Comparison of ENCODE assay signal across 41 mouse cellular contexts in the genomic region with DNA sequence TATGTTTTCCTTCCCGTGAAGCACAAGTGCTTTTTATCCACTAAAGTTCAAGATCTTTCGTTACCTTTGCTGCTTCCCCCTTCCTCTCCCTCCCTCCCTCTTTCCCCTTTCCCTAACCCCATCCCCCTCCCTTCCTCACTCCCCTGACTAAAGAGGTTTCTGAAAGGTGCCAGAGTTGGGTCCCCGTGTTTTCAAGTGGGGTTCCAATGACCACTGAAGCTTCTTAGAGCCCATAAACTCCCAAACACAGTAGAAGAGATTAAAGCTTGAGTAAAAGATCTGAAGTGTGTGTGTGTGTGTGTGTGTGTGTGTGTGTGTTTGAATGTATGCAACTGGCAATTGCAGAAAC. TPM values are rescaled to one million over a fixed set of nuclear protein-coding genes. Genes with fewer than 3 reads are reported as not detected.
DNase-seq lines count a peak whose midpoint lies in the region; ATAC-seq lines count a peak whose summit lies in the region.
"Had no signal": no experiment of that assay in that cellular context is flagged by ENCODE, and none has a peak within 500 bp of the region (broad histone marks: within the 10 kb centered on the region; RNA-seq: fewer than 3 reads in every experiment).

No protein-coding gene starts in this region.

- H3K9ac ChIP-seq in forebrain, embryonic 11.5 days (ENCODE audit: low read length) = no peak overlapping the region
- H3K9ac ChIP-seq in forebrain, embryonic 13.5 days = no peak overlapping the region
- no peak overlapping the region for H3K9ac ChIP-seq in neural tube, embryonic 11.5 days (ENCODE audit: low read length)
- H3K9ac ChIP-seq in limb, embryonic 12.5 days (replicated peaks) = peak overlapping the region; percentile 99
- H3K9ac ChIP-seq in neural tube, embryonic 15.5 days (replicated peaks) = no peak overlapping the region
- H3K9ac ChIP-seq: embryonic facial prominence, embryonic 13.5 days; hindbrain, embryonic 14.5 days; liver, embryonic 13.5 days had no signal

- H3K4me2 ChIP-seq in forebrain, embryonic 11.5 days (ENCODE audit: low read depth, low read length, severe bottlenecking) = no peak overlapping the region
- H3K4me2 ChIP-seq in forebrain, embryonic 13.5 days = no peak overlapping the region
- peak overlapping the region; percentile 7; the same call in 1 of the 2 replicates for H3K4me2 ChIP-seq in neural tube, embryonic 11.5 days (ENCODE audit: low read depth)
- peak overlapping the region; percentile 74 for H3K4me2 ChIP-seq in limb, embryonic 12.5 days
- H3K4me2 ChIP-seq in neural tube, embryonic 15.5 days = no peak overlapping the region

- H3K27me3 ChIP-seq in forebrain, embryonic 11.5 days (ENCODE audit: control insufficient read depth, insufficient read depth, low read length) = peaks cover 95% of the 10 kb centered on the region
- peaks cover 97% of the 10 kb centered on the region for H3K27me3 ChIP-seq in forebrain, embryonic 13.5 days
- H3K27me3 ChIP-seq in neural tube, embryonic 11.5 days (ENCODE audit: control insufficient read depth, insufficient read depth, low read length) = peaks cover 96% of the 10 kb centered on the region
- H3K27me3 ChIP-seq in limb, embryonic 12.5 days = peaks cover 69% of the 10 kb centered on the region
- peaks cover 92% of the 10 kb centered on the region for H3K27me3 ChIP-seq in neural tube, embryonic 15.5 days (replicated peaks)
- H3K27me3 ChIP-seq: CH12.LX had no signal

- no peak overlapping the region for H3K27ac ChIP-seq in forebrain, embryonic 11.5 days (ENCODE audit: low read depth, low read length)
- H3K27ac ChIP-seq in forebrain, embryonic 13.5 days = no peak overlapping the region
- no peak overlapping the region for H3K27ac ChIP-seq in neural tube, embryonic 11.5 days (ENCODE audit: low read depth, low read length)
- H3K27ac ChIP-seq in limb, embryonic 12.5 days = peak overlapping the region; percentile 95
- no peak overlapping the region for H3K27ac ChIP-seq in neural tube, embryonic 15.5 days (replicated peaks)
- H3K27ac ChIP-seq: embryonic facial prominence, embryonic 13.5 days; forebrain, embryonic 12.5 days; hindbrain, embryonic 14.5 days; layer of hippocampus, adult 2 months; liver, embryonic 13.5 days had no signal

- H3K9me3 ChIP-seq in forebrain, embryonic 11.5 days (ENCODE audit: control insufficient read depth, low read length) = no peaks in the 10 kb centered on the region
- H3K9me3 ChIP-seq in forebrain, embryonic 13.5 days (replicated peaks) = no peaks in the 10 kb centered on the region
- H3K9me3 ChIP-seq in neural tube, embryonic 11.5 days (ENCODE audit: control insufficient read depth, low read length) = no peaks in the 10 kb centered on the region
- no peaks in the 10 kb centered on the region for H3K9me3 ChIP-seq in limb, embryonic 12.5 days
- H3K9me3 ChIP-seq in neural tube, embryonic 15.5 days (replicated peaks) = no peaks in the 10 kb centered on the region
- H3K9me3 ChIP-seq: embryonic facial prominence, embryonic 13.5 days; forebrain, embryonic 12.5 days; liver, embryonic 13.5 days had no signal

- ATAC-seq in forebrain, embryonic 11.5 days (replicated peaks; ENCODE audit: low FRiP score) = no peak
- no peak for ATAC-seq in forebrain, embryonic 13.5 days
- ATAC-seq in neural tube, embryonic 11.5 days (ENCODE audit: insufficient read depth, low FRiP score, low TSS enrichment) = no peak
- ATAC-seq in limb, embryonic 12.5 days (ENCODE audit: insufficient number of reproducible peaks, insufficient read depth, low FRiP score, low TSS enrichment, low read depth) = no peak
- ATAC-seq in neural tube, embryonic 15.5 days (ENCODE audit: low FRiP score) = no peak
- ATAC-seq: inflammation-experienced regulatory T-cells, adult 6 months; Patski had no signal

- WGBS in forebrain, embryonic 11.5 days = 0% methylated on average over 3 of the region's 3 CpGs
- 4% methylated on average over 3 of the region's 3 CpGs for WGBS in forebrain, embryonic 13.5 days
- 0% methylated on average over 3 of the region's 3 CpGs for WGBS in neural tube, embryonic 11.5 days
- WGBS in limb, embryonic 12.5 days = 0% methylated on average over 3 of the region's 3 CpGs
- WGBS in neural tube, embryonic 15.5 days = 1% methylated on average over 3 of the region's 3 CpGs

- H3K4me3 ChIP-seq in forebrain, embryonic 11.5 days (ENCODE audit: low read depth, low read length) = no peak overlapping the region
- H3K4me3 ChIP-seq in forebrain, embryonic 13.5 days = no peak overlapping the region
- no peak overlapping the region for H3K4me3 ChIP-seq in neural tube, embryonic 11.5 days (ENCODE audit: low read depth, low read length)
- peak overlapping the region; percentile 90 for H3K4me3 ChIP-seq in limb, embryonic 12.5 days (replicated peaks)
- H3K4me3 ChIP-seq in neural tube, embryonic 15.5 days (replicated peaks) = 0 out of 2 replicates have a peak overlapping the region, but pooled peaks have one; percentile 33
- H3K4me3 ChIP-seq: erythroblast, embryonic 14.5 days; layer of hippocampus, adult 2 months; myocyte had no signal

- H3K4me1 ChIP-seq in forebrain, embryonic 11.5 days (replicated peaks; ENCODE audit: control insufficient read depth, insufficient read depth, low read length) = peaks cover 9% of the 10 kb centered on the region; the same call in 1 of the 2 replicates
- peaks cover 14% of the 10 kb centered on the region for H3K4me1 ChIP-seq in forebrain, embryonic 13.5 days
- H3K4me1 ChIP-seq in neural tube, embryonic 11.5 days (ENCODE audit: control insufficient read depth, insufficient read depth, low read length) = 0 out of 2 replicates have a peak, but pooled peaks cover 4% of the 10 kb centered on the region
- H3K4me1 ChIP-seq in limb, embryonic 12.5 days (replicated peaks) = peaks cover 27% of the 10 kb centered on the region
- H3K4me1 ChIP-seq in neural tube, embryonic 15.5 days = peaks cover 18% of the 10 kb centered on the region

- DNase-seq in forebrain, embryonic 11.5 days (ENCODE audit: low spot score) = peak; percentile 31
- DNase-seq in neural tube, embryonic 11.5 days (ENCODE audit: low spot score) = peak; percentile 27
- DNase-seq in neural tube, embryonic 10.5 days (ENCODE audit: extremely low spot score, low spot score) = no peak
- DNase-seq in adrenal gland, postnatal 10 days = no peak
- no peak for DNase-seq in adrenal gland, adult 2 months
- DNase-seq: adrenal gland, postnatal 25 days; cerebellum, adult 11-12 months; cerebellum, adult 9-11 months; gastrocnemius, postnatal 14 days; heart, postnatal 4 days; kidney, postnatal 36 days; liver, embryonic 13.5 days; lung, adult 18-20 months; right cerebral cortex, adult 18-20 months; spleen, adult 18-20 months; thymus, postnatal 25 days had no signal

- H3K36me3 ChIP-seq in forebrain, embryonic 11.5 days (ENCODE audit: control insufficient read depth, insufficient read depth, low read length) = no peaks in the 10 kb centered on the region
- no peaks in the 10 kb centered on the region for H3K36me3 ChIP-seq in forebrain, embryonic 13.5 days (ENCODE audit: poor library complexity, severe bottlenecking)
- no peaks in the 10 kb centered on the region for H3K36me3 ChIP-seq in neural tube, embryonic 11.5 days (ENCODE audit: control insufficient read depth, insufficient read depth, low read length)
- no peaks in the 10 kb centered on the region for H3K36me3 ChIP-seq in limb, embryonic 12.5 days
- no peaks in the 10 kb centered on the region for H3K36me3 ChIP-seq in neural tube, embryonic 15.5 days
- H3K36me3 ChIP-seq: embryonic facial prominence, embryonic 13.5 days; forebrain, embryonic 12.5 days; liver, embryonic 13.5 days had no signal

RNA-seq across cellular contexts. Expression of gene Hoxd13, which starts 1.1 kb away (rescaled TPM):
- polyA plus RNA-seq in forebrain, embryonic 11.5 days (2014; fragmentation: Nextera tagmentation; extraction: Ambion mirVana) = not detected in 2 replicates
- not detected in 2 replicates for polyA plus RNA-seq in forebrain, embryonic 13.5 days (2015; fragmentation: Nextera tagmentation; extraction: Ambion mirVana)
- 0.41 and 1.0 TPM in 2 replicates for polyA plus RNA-seq in neural tube, embryonic 11.5 days (2014; fragmentation: Nextera tagmentation; extraction: Ambion mirVana)
- polyA plus RNA-seq in limb, embryonic 12.5 days (2016; fragmentation: Nextera tagmentation; extraction: Ambion mirVana) = 81.8 and 88.0 TPM in 2 replicates
- polyA plus RNA-seq in neural tube, embryonic 15.5 days (2015; fragmentation: Nextera tagmentation; extraction: Ambion mirVana) = 0.14 and 0.20 TPM in 2 replicates
- total RNA-seq in adrenal gland, postnatal 10 days (2021) = not detected
- not detected for total RNA-seq in adrenal gland, adult 2 months (2021)
- polyA plus RNA-seq in adrenal gland, adult 2 months (2012; rRNA removed) = not detected in 2 replicates
- total RNA-seq: adrenal gland, postnatal 25 days; CH12.LX; gastrocnemius, postnatal 14 days; granulocyte monocyte progenitor cell, adult 5-6 weeks; heart, postnatal 4 days; layer of hippocampus, adult 2 months; layer of hippocampus, postnatal 14 days; left cerebral cortex, adult 8-10 months; left cerebral cortex, postnatal 36 days; MEL; midbrain, postnatal 0 days; neutrophil, adult 5-6 weeks had no signal
- polyA plus RNA-seq: C2C12; embryonic facial prominence, embryonic 13.5 days; erythroblast, embryonic 14.5 days; forebrain, embryonic 12.5 days; heart, postnatal 0 days; inflammation-experienced regulatory T-cells, adult 6 months; kidney, adult 2 months; liver, embryonic 13.5 days; lung, postnatal 0 days; midbrain, postnatal 0 days; myocyte; Patski; stomach, embryonic 16.5 days had no signal

RNA-seq across cellular contexts. Expression of gene Hoxd12, which starts 5.6 kb away (rescaled TPM):
- polyA plus RNA-seq in forebrain, embryonic 11.5 days (2014; fragmentation: Nextera tagmentation; extraction: Ambion mirVana) = not detected in 2 replicates
- not detected in 2 replicates for polyA plus RNA-seq in forebrain, embryonic 13.5 days (2015; fragmentation: Nextera tagmentation; extraction: Ambion mirVana)
- 2.1 TPM in 2 replicates for polyA plus RNA-seq in neural tube, embryonic 11.5 days (2014; fragmentation: Nextera tagmentation; extraction: Ambion mirVana)
- 113 and 130 TPM in 2 replicates for polyA plus RNA-seq in limb, embryonic 12.5 days (2016; fragmentation: Nextera tagmentation; extraction: Ambion mirVana)
- polyA plus RNA-seq in neural tube, embryonic 15.5 days (2015; fragmentation: Nextera tagmentation; extraction: Ambion mirVana) = 0.38 and 0.43 TPM in 2 replicates
- total RNA-seq in adrenal gland, postnatal 10 days (2021) = not detected
- total RNA-seq in adrenal gland, adult 2 months (2021) = not detected
- not detected in 2 replicates for polyA plus RNA-seq in adrenal gland, adult 2 months (2012; rRNA removed)
- total RNA-seq: adrenal gland, postnatal 25 days; CH12.LX; gastrocnemius, postnatal 14 days; granulocyte monocyte progenitor cell, adult 5-6 weeks; heart, postnatal 4 days; layer of hippocampus, adult 2 months; layer of hippocampus, postnatal 14 days; left cerebral cortex, adult 8-10 months; left cerebral cortex, postnatal 36 days; MEL; midbrain, postnatal 0 days; neutrophil, adult 5-6 weeks had no signal
- polyA plus RNA-seq: C2C12; embryonic facial prominence, embryonic 13.5 days; erythroblast, embryonic 14.5 days; forebrain, embryonic 12.5 days; heart, postnatal 0 days; hindbrain, embryonic 14.5 days; inflammation-experienced regulatory T-cells, adult 6 months; kidney, adult 2 months; liver, embryonic 13.5 days; lung, postnatal 0 days; midbrain, postnatal 0 days; myocyte; Patski had no signal

RNA-seq across cellular contexts. Expression of gene Evx2, which starts 9.8 kb away (rescaled TPM):
- polyA plus RNA-seq in forebrain, embryonic 11.5 days (2014; fragmentation: Nextera tagmentation; extraction: Ambion mirVana) = not detected in 2 replicates
- polyA plus RNA-seq in forebrain, embryonic 13.5 days (2015; fragmentation: Nextera tagmentation; extraction: Ambion mirVana) = not detected in 2 replicates
- polyA plus RNA-seq in neural tube, embryonic 11.5 days (2014; fragmentation: Nextera tagmentation; extraction: Ambion mirVana) = 0.54 and 0.69 TPM in 2 replicates
- polyA plus RNA-seq in limb, embryonic 12.5 days (2016; fragmentation: Nextera tagmentation; extraction: Ambion mirVana) = 6.8 and 8.3 TPM in 2 replicates
- polyA plus RNA-seq in neural tube, embryonic 15.5 days (2015; fragmentation: Nextera tagmentation; extraction: Ambion mirVana) = 0.23 and 0.42 TPM in 2 replicates
- not detected for total RNA-seq in adrenal gland, postnatal 10 days (2021)
- total RNA-seq in adrenal gland, adult 2 months (2021) = not detected
- not detected in 2 replicates for polyA plus RNA-seq in adrenal gland, adult 2 months (2012; rRNA removed)
- total RNA-seq: adrenal gland, postnatal 25 days; CH12.LX; gastrocnemius, postnatal 14 days; granulocyte monocyte progenitor cell, adult 5-6 weeks; heart, postnatal 4 days; layer of hippocampus, adult 2 months; layer of hippocampus, postnatal 14 days; left cerebral cortex, adult 8-10 months; left cerebral cortex, postnatal 36 days; MEL; neutrophil, adult 5-6 weeks had no signal
- polyA plus RNA-seq: C2C12; embryonic facial prominence, embryonic 13.5 days; erythroblast, embryonic 14.5 days; forebrain, embryonic 12.5 days; heart, postnatal 0 days; inflammation-experienced regulatory T-cells, adult 6 months; kidney, adult 2 months; kidney, embryonic 16.5 days; liver, embryonic 13.5 days; lung, postnatal 0 days; myocyte; Patski; stomach, embryonic 16.5 days had no signal

RNA-seq across cellular contexts. Expression of gene Hoxd11, which starts 10.2 kb away (rescaled TPM):
- polyA plus RNA-seq in forebrain, embryonic 11.5 days (2014; fragmentation: Nextera tagmentation; extraction: Ambion mirVana) = not detected in 2 replicates
- not detected in 2 replicates for polyA plus RNA-seq in forebrain, embryonic 13.5 days (2015; fragmentation: Nextera tagmentation; extraction: Ambion mirVana)
- 8.1 and 8.5 TPM in 2 replicates for polyA plus RNA-seq in neural tube, embryonic 11.5 days (2014; fragmentation: Nextera tagmentation; extraction: Ambion mirVana)
- polyA plus RNA-seq in limb, embryonic 12.5 days (2016; fragmentation: Nextera tagmentation; extraction: Ambion mirVana) = 55.4 and 62.0 TPM in 2 replicates
- 4.1 and 9.2 TPM in 2 replicates for polyA plus RNA-seq in neural tube, embryonic 15.5 days (2015; fragmentation: Nextera tagmentation; extraction: Ambion mirVana)
- total RNA-seq in adrenal gland, postnatal 10 days (2021) = not detected
- total RNA-seq in adrenal gland, adult 2 months (2021) = not detected
- not detected in 2 replicates for polyA plus RNA-seq in adrenal gland, adult 2 months (2012; rRNA removed)
- total RNA-seq: adrenal gland, postnatal 25 days; CH12.LX; granulocyte monocyte progenitor cell, adult 5-6 weeks; heart, postnatal 4 days; layer of hippocampus, adult 2 months; layer of hippocampus, postnatal 14 days; left cerebral cortex, adult 8-10 months; left cerebral cortex, postnatal 36 days; MEL; midbrain, postnatal 0 days; neutrophil, adult 5-6 weeks had no signal
- polyA plus RNA-seq: C2C12; embryonic facial prominence, embryonic 13.5 days; erythroblast, embryonic 14.5 days; forebrain, embryonic 12.5 days; heart, postnatal 0 days; hindbrain, embryonic 14.5 days; liver, embryonic 13.5 days; lung, postnatal 0 days; midbrain, postnatal 0 days; myocyte; Patski; stomach, embryonic 16.5 days had no signal

RNA-seq across cellular contexts. Expression of gene Hoxd10, which starts 22.5 kb away (rescaled TPM):
- polyA plus RNA-seq in forebrain, embryonic 11.5 days (2014; fragmentation: Nextera tagmentation; extraction: Ambion mirVana) = not detected in 2 replicates
- not detected in 2 replicates for polyA plus RNA-seq in forebrain, embryonic 13.5 days (2015; fragmentation: Nextera tagmentation; extraction: Ambion mirVana)
- polyA plus RNA-seq in neural tube, embryonic 11.5 days (2014; fragmentation: Nextera tagmentation; extraction: Ambion mirVana) = 28.1 and 29.3 TPM in 2 replicates
- polyA plus RNA-seq in limb, embryonic 12.5 days (2016; fragmentation: Nextera tagmentation; extraction: Ambion mirVana) = 39.5 and 42.0 TPM in 2 replicates
- polyA plus RNA-seq in neural tube, embryonic 15.5 days (2015; fragmentation: Nextera tagmentation; extraction: Ambion mirVana) = 61.8 and 83.6 TPM in 2 replicates
- under 1 TPM; 0.15 to 0.27 TPM for total RNA-seq in adrenal gland, postnatal 10 days (2021)
- total RNA-seq in adrenal gland, adult 2 months (2021) = not detected
- polyA plus RNA-seq in adrenal gland, adult 2 months (2012; rRNA removed) = not detected in 2 replicates
- total RNA-seq: adrenal gland, postnatal 25 days; CH12.LX; granulocyte monocyte progenitor cell, adult 5-6 weeks; heart, postnatal 4 days; layer of hippocampus, adult 2 months; layer of hippocampus, postnatal 14 days; left cerebral cortex, adult 8-10 months; left cerebral cortex, postnatal 36 days; MEL; neutrophil, adult 5-6 weeks had no signal
- polyA plus RNA-seq: C2C12; erythroblast, embryonic 14.5 days; forebrain, embryonic 12.5 days; heart, postnatal 0 days; hindbrain, embryonic 14.5 days; inflammation-experienced regulatory T-cells, adult 6 months; liver, embryonic 13.5 days; midbrain, postnatal 0 days; myocyte had no signal

Comparison
In these comparisons a context has a peak if more than half of its experiments do, and no peak if none do; other contexts are left out.
1. DNase-seq: peak in forebrain, embryonic 11.5 days (single experiment) and neural tube, embryonic 11.5 days (single experiment); none in neural tube, embryonic 10.5 days (single experiment), adrenal gland, postnatal 10 days (single experiment) and adrenal gland, adult 2 months (single experiment).
2. H3K4me2 ChIP-seq: peak in neural tube, embryonic 11.5 days (single experiment) and limb, embryonic 12.5 days (single experiment); none in forebrain, embryonic 11.5 days (single experiment), forebrain, embryonic 13.5 days (single experiment) and neural tube, embryonic 15.5 days (single experiment).
3. H3K4me3 ChIP-seq: peak in limb, embryonic 12.5 days (single experiment) and neural tube, embryonic 15.5 days (single experiment); none in forebrain, embryonic 11.5 days (single experiment), forebrain, embryonic 13.5 days (single experiment) and neural tube, embryonic 11.5 days (single experiment).
4. RNA of gene Hoxd13, which starts 1.1 kb away (polyA plus RNA-seq): 81.8 to 88.0 TPM in limb, embryonic 12.5 days; 0.41 to 1.0 TPM in neural tube, embryonic 11.5 days, 0.14 to 0.20 TPM in neural tube, embryonic 15.5 days, not detected in forebrain, embryonic 13.5 days, not detected in forebrain, embryonic 11.5 days and not detected in adrenal gland, adult 2 months; every median in the first group is over 10 times any median in the second.
5. RNA of gene Hoxd12, which starts 5.6 kb away (polyA plus RNA-seq): 113 to 130 TPM in limb, embryonic 12.5 days; 2.1 TPM in neural tube, embryonic 11.5 days, 0.38 to 0.43 TPM in neural tube, embryonic 15.5 days, not detected in forebrain, embryonic 13.5 days, not detected in forebrain, embryonic 11.5 days and not detected in adrenal gland, adult 2 months; every median in the first group is over 10 times any median in the second.